Mouse (Mus musculus) kidney, embryonic 14.5 days (tissue): ENCODE measurements around the gene Ubash3a. TPM values are rescaled to one million over a fixed set of nuclear protein-coding genes. Genes with fewer than 3 reads are reported as not detected.

Experiments
- polyA plus RNA-seq: library from polyadenylated mRNA; unstranded; fragments of >200 nt; fragmentation: Nextera tagmentation; extraction: Ambion mirVana; gene quantifications from 2 replicates; pipeline ENCODE4 v1.2.1, GENCODE M21; 2014

Ubash3a gene
- polyA plus RNA-seq, 1 experiment from 2014 or later: 0.14 TPM

Other genes with a start within 250 kb of the Ubash3a start
- gene Abcg1, start 150.2 kb upstream of the Ubash3a start, polyA plus RNA-seq: 4.0 and 5.4 TPM in 2 replicates
- gene Tff3, start 78.2 kb upstream of the Ubash3a start, polyA plus RNA-seq: not detected in 2 replicates
- gene Tff2, start 63.6 kb upstream of the Ubash3a start, polyA plus RNA-seq: 0.61 and 1.2 TPM in 2 replicates
- not detected in 2 replicates for gene Tff1, start 42.6 kb upstream of the Ubash3a start, polyA plus RNA-seq
- gene Tmprss3, start 8.9 kb upstream of the Ubash3a start, polyA plus RNA-seq: not detected in 2 replicates
- gene Rsph1, start 69.5 kb downstream of the Ubash3a start, polyA plus RNA-seq: 1.2 and 1.6 TPM in 2 replicates
- gene Slc37a1, start 78.9 kb downstream of the Ubash3a start, polyA plus RNA-seq: 3.0 and 3.3 TPM in 2 replicates
- 30.8 and 37.6 TPM in 2 replicates for gene Pde9a, start 178.3 kb downstream of the Ubash3a start, polyA plus RNA-seq